Mouse (Mus musculus) spleen, adult 2 months (tissue): ENCODE results near the gene Abcg5. TPM values are rescaled to one million over a fixed set of nuclear protein-coding genes. Genes with fewer than 3 reads are reported as not detected.

ENCODE experiments used
- DNase-seq, 2 experiments: peaks; one replicate each; pipeline versions ENCODE4 v3.0.0 to v3.0.0-alpha.2; 2012 to 2021; ENCODE audit warnings: low spot score in 2 of 2, low read depth in 1 of 2
- H3K27ac ChIP-seq: fragments of 200-500 bp; 2 replicates; pipeline ENCODE4 v1.5.1; 2012; ENCODE audit warnings: low read length, inconsistent platforms; ENCODE audit not compliant: insufficient read depth
- H3K27me3 ChIP-seq: fragments of 200-500 bp; 2 replicates; pipeline ENCODE4 v1.6.1; 2012; ENCODE audit warnings: mild to moderate bottlenecking, moderate library complexity, low read length, inconsistent platforms; ENCODE audit not compliant: control insufficient read depth, insufficient read depth
- H3K36me3 ChIP-seq: fragments of 200-500 bp; 2 replicates; pipeline ENCODE4 v1.6.1; 2012; ENCODE audit warnings: mild to moderate bottlenecking, low read length, inconsistent platforms; ENCODE audit not compliant: control insufficient read depth, insufficient read depth
- H3K4me1 ChIP-seq: fragments of 200-500 bp; 2 replicates; pipeline ENCODE4 v1.6.1; 2011; ENCODE audit warnings: inconsistent platforms; ENCODE audit not compliant: control insufficient read depth, insufficient read depth, insufficient read length
- H3K4me3 ChIP-seq: fragments of 200-500 bp; 2 replicates; pipeline ENCODE4 v1.5.1; 2011; ENCODE audit warnings: mild to moderate bottlenecking, inconsistent platforms; ENCODE audit not compliant: insufficient read depth, insufficient read length; ENCODE audit errors: extremely low read depth
- CTCF ChIP-seq: fragments of 200-500 bp; IDR thresholded peaks from 2 replicates; pipeline ENCODE4 v1.5.1; 2011; ENCODE audit warnings: mild to moderate bottlenecking, inconsistent platforms; ENCODE audit not compliant: insufficient read depth, insufficient read length, insufficient replicate concordance; ENCODE audit errors: extremely low read depth
- POLR2A ChIP-seq: fragments of 200-500 bp; IDR thresholded peaks from 2 replicates; pipeline ENCODE4 v1.6.1; 2011; ENCODE audit warnings: low read depth, low read length, inconsistent platforms
- WGBS: fragments of 180-500 bp; shearing (Covaris S2); methylation state at CpG from one replicate; pipeline ENCODE4 v1.1.7; 2018; 5-methylcytosine and 5-hydroxymethylcytosine counted together
- polyA plus RNA-seq: library from polyadenylated mRNA; depleted of rRNA; stranded (reverse); fragments of >200 nt; gene quantifications from 2 replicates; pipeline ENCODE4 v1.2.3, GENCODE M21; 2012; rRNA removed

Abcg5 gene
- 0.09 TPM in 1 of 2 replicates, not detected in the other for polyA plus RNA-seq

DNA sequence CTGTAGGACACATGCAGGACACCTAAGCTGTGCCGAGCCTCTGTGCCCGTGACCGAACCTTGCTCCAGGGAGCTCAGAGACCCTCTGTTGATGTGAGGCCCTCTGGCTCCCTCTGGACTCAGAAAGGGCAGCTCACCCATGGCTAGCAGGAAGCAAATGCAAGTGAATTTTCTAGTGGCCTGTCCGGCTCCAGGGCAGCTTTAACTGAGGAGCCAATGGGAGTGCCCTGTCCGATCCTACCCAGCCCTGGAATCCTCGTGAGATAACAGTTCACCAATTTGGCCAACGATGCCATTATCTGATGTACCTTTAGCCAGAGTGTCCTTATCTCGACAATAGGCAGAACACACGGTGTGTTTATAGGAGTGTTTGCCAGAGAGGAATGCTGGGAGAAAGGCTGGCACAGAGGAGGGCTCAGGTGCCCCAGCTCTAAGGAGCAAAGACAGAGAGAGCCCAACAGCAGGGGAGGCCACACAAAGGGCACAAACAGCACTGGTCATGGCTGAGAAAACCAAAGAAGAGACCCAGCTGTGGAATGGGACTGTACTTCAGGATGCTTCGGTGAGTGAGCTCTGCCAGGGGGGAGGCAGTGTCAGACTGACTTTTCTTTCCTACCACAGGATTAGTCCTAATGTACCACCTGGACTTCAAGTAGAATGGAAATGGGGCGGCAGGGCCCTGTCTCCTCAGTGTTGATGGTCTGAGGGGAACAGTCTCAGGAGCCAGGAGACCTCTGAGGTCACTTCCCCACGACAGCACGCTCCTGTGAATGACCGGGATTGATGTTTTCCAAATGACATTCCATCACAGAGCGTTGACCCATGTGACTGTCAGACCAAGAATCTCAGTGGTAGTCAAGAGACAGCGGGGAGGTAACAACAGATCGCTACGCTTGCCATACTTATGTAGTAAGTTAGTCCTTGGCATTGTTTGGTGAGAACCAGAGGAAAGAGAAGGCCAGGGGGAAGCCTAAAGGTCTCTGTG lies at the start of gene Abcg5:
Abcg5 (minus strand) TSS at position 278 of the 984 bp plus-strand sequence.
- Histone ChIP-seq H3K4me1 (no peaks in the 10 kb centered on the region), H3K27ac (no peak within 1 kb of the TSS), H3K36me3 (no peaks in the 10 kb centered on the region), H3K27me3 (no peaks in the 10 kb centered on the region), H3K4me3 (no peak within 1 kb of the TSS)
- TF ChIP-seq POLR2A (no peak), CTCF (no peak)
- 85% methylated on average over 18 of the region's 18 CpGs for WGBS
- no peak for DNase-seq

DNA sequence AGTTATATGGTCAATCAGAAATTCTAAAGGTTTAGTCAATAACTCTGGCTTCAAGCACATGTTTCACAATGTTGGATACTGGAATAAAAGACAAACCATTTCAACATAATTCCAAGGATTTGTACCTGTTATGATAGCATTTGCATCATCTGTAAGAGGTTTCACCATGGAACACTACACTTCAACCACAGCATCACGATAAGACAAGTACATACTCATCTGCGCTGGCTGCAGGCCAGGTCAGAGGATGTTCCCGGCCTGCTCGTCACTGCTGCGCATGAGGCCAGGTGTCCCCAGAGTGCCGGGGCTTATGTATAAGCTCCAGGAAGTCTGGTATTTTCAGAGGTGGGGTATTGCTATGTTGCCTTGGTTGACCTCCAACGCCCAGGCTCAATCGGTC lies 49.8 kb upstream of the Abcg5 start:
- peaks cover 13% of the 10 kb centered on the region for H3K36me3 ChIP-seq

DNA sequence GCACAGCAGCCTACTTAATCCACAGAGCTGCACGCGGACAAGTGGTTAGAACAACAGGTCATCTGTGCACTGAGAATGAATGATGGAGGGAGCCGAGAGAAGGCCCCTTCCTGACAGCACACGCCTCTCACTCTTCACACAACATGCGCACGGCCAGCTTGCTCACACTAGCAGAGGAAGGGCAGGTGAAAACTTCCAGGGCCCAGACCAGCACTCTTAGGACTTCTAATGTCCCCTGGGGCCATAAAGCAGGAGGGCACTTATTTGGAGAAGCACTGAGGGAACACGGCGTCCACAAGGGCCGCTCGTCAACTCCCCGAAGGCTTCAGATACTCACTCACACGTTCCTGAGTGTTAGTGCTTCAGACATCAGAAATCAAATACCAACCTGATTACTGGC lies 48.5 kb upstream of the Abcg5 start:
- no peaks in the 10 kb centered on the region for H3K27me3 ChIP-seq
- no peaks in the 10 kb centered on the region for H3K4me1 ChIP-seq
- no peak overlapping the region for H3K27ac ChIP-seq
- H3K36me3 ChIP-seq, result peaks cover 16% of the 10 kb centered on the region
- DNase-seq, result no peak
- no peak for TF ChIP-seq CTCF
- TF ChIP-seq POLR2A, result no peak
- 95% methylated on average over 12 of the region's 12 CpGs for WGBS
- no peak overlapping the region for H3K4me3 ChIP-seq

More for the DNA sequence above, 49.8 kb upstream of the Abcg5 start:
- H3K27ac ChIP-seq, result no peak overlapping the region
- no peak overlapping the region for H3K4me3 ChIP-seq
- TF ChIP-seq POLR2A, result no peak
- TF ChIP-seq CTCF, result no peak
- no peaks in the 10 kb centered on the region for H3K4me1 ChIP-seq
- WGBS, result 75% methylated on average over 8 of the region's 8 CpGs
- no peak for DNase-seq
- no peaks in the 10 kb centered on the region for H3K27me3 ChIP-seq

DNA sequence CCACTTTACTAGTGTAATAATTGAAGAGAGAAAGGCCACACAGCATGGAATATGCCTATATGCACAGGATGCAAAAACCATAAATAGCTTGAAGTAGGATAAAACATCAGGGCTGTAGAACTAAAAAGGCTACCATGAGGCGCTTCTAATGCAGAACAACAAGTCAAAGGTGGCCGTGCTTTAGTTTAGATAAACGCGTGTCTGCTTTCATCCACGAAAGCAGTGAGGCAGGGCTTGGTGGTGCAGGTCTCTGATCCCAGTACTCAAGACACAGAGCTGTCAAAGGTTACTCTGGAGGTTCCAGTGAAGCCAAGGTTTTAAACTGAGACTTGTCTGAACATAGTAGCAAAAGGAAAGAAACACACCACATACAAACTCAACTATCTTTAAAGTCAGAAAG lies 46.3 kb upstream of the Abcg5 start:
- DNase-seq, result no peak
- WGBS, result 89% methylated on average over 5 of the region's 5 CpGs
- no peak overlapping the region for H3K27ac ChIP-seq
- H3K4me3 ChIP-seq, result no peak overlapping the region
- peaks cover 24% of the 10 kb centered on the region for H3K36me3 ChIP-seq
- H3K27me3 ChIP-seq, result no peaks in the 10 kb centered on the region
- TF ChIP-seq POLR2A (no peak), CTCF (no peak)
- no peaks in the 10 kb centered on the region for H3K4me1 ChIP-seq

DNA sequence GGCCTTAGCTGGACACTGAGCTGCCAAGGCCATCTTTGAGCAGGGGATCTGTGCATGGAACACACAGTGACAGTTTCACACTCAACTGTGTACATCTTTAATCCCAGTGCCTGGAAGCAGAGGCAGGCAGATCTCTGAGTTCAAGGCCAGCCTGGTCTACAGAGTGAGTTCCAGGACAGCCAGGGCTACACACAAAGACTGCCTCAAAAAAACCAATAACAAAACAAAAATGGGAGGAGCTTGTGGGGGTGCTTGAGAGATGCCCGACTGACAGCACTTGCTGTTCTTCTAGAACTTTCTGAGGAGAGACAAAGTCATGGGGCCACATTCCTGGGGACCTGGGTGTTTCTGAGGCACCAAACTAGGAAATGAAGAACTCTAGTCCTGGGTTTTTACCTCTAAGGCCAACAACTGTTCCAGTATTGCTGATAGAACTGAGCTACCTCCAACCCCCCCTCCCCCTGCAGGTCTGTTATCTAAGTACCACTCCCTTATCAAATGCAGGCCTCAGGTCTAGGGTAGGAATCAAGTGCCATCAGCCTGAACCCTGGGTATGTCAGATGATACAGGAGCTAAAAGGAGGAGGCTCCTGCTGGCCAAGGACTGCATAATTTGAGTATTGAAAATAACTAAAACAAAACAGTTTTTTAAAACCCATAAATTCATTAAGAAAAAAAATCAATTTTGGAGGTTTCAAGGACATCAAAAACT lies 45.5 kb upstream of the Abcg5 start:
- Histone ChIP-seq H3K4me3 (no peak overlapping the region), H3K36me3 (peaks cover 24% of the 10 kb centered on the region), H3K4me1 (no peaks in the 10 kb centered on the region), H3K27me3 (no peaks in the 10 kb centered on the region), H3K27ac (no peak overlapping the region)
- WGBS, result 84% methylated on average over 1 of the region's 1 CpGs
- TF ChIP-seq POLR2A, result no peak
- no peak for TF ChIP-seq CTCF
- no peak for DNase-seq

DNA sequence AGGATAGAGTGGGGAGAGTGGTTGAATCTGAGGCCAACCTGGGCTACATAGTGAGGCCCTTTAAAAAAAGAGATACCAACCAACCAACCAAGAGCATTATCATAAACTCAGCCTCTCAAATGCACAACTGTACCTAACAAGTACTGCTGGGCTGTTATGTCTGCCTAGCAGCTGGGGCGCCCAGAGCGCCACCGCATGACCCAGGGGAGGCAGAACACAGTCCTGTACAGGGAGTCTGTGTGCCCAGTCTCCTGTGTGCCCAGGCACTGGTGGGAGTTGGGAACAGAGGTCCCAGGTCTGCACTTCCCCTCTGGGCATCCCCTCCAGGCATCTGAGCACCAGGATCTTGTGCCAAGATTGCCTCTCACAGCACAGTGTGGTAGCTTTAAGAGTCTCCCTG lies 42.4 kb upstream of the Abcg5 start:
- Histone ChIP-seq H3K27ac (no peak overlapping the region), H3K4me1 (no peaks in the 10 kb centered on the region), H3K27me3 (no peaks in the 10 kb centered on the region), H3K36me3 (peaks cover 26% of the 10 kb centered on the region), H3K4me3 (no peak overlapping the region)
- TF ChIP-seq CTCF (no peak), POLR2A (no peak)
- no peak for DNase-seq
- WGBS, result 100% methylated on average over 3 of the region's 3 CpGs
